Mouse (Mus musculus) left cerebral cortex, adult 11 months (tissue): ENCODE measurements at regions not wholly inside any gene's neighbourhood (a gene's known extent, or its start where the extent isn't known, plus 50 kb on each side); places are given as distances from the start of the nearest gene placed in this dataset.

ENCODE experiments used
- DNase-seq: peaks from one replicate; pipeline ENCODE4 v3.0.0; 2022; ENCODE audit warnings: low spot score

GRCm38 (mm10) chr13:113536306-113536705 is 82.1 kb downstream of the Snx18 start:
- DNase-seq, result no peak

- no peak for DNase-seq
Measured at GRCm38 (mm10) chr13:113534664-113535455, 83.5 kb downstream of the Snx18 start.

- DNase-seq, result no peak
Measured at GRCm38 (mm10) chr13:113533884-113534445, 84.4 kb downstream of the Snx18 start.

GRCm38 (mm10) chr13:113526997-113527396 is 91.4 kb downstream of the Snx18 start:
- no peak for DNase-seq

- DNase-seq, result no peak
Measured at GRCm38 (mm10) chr13:113523503-113523902, 94.9 kb downstream of the Snx18 start.

GRCm38 (mm10) chr13:113518144-113518543 is 100.2 kb downstream of the Snx18 start:
- no peak for DNase-seq

- DNase-seq, result no peak
Measured at GRCm38 (mm10) chr13:113516102-113516501, 102.3 kb downstream of the Snx18 start.

GRCm38 (mm10) chr13:113515162-113515600 is 103.2 kb downstream of the Snx18 start:
- peak; percentile 48 for DNase-seq

- DNase-seq, result peak; percentile 33
Measured at GRCm38 (mm10) chr13:113509403-113510185, 108.8 kb downstream of the Snx18 start.

GRCm38 (mm10) chr13:113508124-113508728 is 110.1 kb downstream of the Snx18 start:
- DNase-seq, result no peak

GRCm38 (mm10) chr13:113502528-113502927 is 115.8 kb downstream of the Snx18 start:
- DNase-seq, result no peak

GRCm38 (mm10) chr13:113502059-113502458 is 116.3 kb downstream of the Snx18 start:
- DNase-seq, result no peak

GRCm38 (mm10) chr13:113500373-113500990 is 117.9 kb downstream of the Snx18 start:
- no peak for DNase-seq

- DNase-seq, result no peak
Measured at GRCm38 (mm10) chr13:113499079-113499710, 119.2 kb downstream of the Snx18 start.

GRCm38 (mm10) chr13:113495595-113496285 is 122.6 kb downstream of the Snx18 start:
- no peak for DNase-seq

GRCm38 (mm10) chr13:113495136-113495535 is 123.2 kb downstream of the Snx18 start:
- no peak for DNase-seq

- no peak for DNase-seq
Measured at GRCm38 (mm10) chr13:113494688-113495087, 123.7 kb downstream of the Snx18 start.

- no peak for DNase-seq
Measured at GRCm38 (mm10) chr13:113489951-113490822, 128.2 kb downstream of the Snx18 start.

- DNase-seq, result no peak
Measured at GRCm38 (mm10) chr13:113486368-113486955, 131.9 kb downstream of the Snx18 start.
